Mouse (Mus musculus) lung, postnatal 10 days (tissue): ENCODE data around the gene Cby3.
"Not testable (repeated sequence)": the region's sequence is repeated elsewhere in the genome, so short reads cannot be mapped to it uniquely, and the experiment has no call there.

Source experiments
- DNase-seq: peaks from one replicate; pipeline ENCODE4 v3.0.0; 2021

The Cby3 gene

DNA sequence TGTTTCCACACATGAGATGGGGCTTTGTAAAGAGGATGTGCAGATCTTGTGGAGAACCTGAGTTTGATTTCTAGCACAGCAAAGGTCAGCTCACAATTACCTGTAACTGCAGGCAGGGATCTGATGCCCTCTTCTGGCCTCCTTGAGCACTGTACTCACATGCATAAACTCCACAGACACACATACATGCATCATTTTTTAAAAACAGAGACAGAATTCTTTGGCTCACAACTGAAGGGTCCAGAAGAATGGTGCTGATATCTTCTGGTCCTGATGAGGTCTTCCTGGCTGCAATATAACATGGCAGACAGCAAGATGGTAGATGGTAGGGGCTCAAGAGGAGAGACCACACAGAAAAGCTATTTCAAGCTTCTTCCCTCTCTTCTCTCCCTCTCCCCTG, at the start of gene Cby3:
TSS of gene Cby3 (plus strand) at position 301 of the 400 bp plus-strand sequence.
- no peak for DNase-seq

DNA sequence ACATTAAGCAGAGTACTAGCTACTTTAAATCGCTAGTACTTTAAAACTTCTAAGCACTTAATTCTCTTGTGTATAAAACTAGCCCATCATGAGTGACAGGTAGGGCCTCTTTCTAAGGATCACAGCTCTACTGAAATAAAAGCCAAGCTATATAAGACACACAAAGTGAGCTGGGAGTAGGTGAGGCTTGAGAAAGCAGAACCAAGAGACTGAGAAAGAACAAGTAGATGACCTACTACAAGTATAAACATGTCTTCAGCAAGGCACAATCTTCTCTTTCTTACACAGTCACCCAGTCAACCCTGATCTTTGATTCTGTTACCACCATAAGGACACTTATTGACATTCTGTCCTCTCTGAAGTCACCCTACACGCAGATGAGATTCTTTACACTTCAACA, 41.5 kb upstream of the Cby3 start:
- DNase-seq = no peak

DNA sequence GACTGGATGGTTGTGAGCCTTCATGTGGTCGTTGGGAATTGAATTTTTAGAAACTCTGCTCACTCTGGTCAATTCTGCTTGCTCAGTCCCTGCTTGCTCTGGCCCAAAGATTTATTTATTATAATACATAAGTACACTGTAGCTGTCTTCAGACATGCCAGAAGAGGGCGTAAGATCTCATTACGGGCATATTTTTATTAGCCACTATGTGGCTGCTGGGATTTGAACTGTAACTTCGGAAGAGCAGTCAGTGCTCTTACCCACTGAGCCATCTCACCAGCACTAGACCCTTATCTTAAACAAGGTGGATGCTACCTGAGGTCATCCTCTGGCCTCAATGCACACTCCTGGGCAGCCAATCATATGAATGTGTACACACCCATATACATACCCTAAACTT, 34.9 kb upstream of the Cby3 start:
- DNase-seq = not testable (repeated sequence)

DNA sequence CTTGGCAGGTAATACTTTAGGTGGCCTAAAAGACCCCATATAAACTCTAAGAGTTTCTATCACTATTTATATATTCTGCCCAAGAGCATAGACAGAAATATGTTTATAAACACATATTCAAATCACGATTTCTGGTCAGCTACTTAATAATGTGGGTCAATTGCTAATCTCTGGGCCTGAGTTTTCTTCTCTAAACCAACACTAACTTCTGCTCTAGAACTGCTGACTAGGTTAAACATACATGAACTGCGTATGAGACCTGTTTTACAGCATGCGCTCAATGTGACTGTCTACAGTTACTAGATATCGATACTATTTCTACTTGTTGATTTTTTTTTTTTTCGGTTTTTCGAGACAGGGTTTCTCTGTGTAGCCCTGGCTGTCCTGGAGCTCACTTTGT, 33.0 kb upstream of the Cby3 start:
- no peak for DNase-seq

DNA sequence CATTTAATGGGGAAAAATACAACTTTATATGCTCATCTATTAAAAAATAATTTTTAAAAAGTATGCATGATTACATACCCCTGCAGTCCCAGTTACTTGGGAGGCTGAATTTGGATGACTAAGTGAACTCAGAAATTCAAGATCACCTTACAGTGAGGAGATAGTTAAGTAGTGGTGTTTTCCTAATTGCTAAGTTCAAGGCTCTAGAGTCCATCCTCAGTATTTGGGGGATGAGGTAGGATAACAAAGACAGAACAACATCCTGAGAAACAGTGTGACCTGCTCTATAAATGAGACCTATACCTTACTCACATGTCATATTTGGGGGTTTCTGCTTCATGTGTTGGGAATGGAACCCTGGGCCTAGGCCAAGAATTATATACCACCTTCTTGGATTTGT, 31.9 kb upstream of the Cby3 start:
- no peak for DNase-seq

DNA sequence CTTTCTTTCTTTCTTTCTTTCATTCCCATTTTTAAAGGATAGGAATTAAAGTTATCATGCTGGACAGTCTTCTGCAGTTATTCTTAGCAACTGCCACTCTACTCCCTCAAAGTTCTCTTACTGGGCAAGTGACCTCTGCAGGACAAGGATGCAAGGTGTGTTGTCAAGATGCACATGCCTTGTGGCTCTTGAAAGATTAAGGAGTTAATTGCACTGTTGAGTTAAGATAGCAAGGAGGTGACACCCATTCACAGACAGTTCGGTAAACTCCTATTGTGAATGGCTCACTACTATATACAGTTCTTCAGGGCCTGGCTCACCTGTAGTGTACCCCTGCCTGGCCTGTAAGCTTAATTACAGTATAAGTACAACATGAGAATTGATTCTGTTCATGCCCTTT, 30.4 kb upstream of the Cby3 start:
- DNase-seq = no peak

DNA sequence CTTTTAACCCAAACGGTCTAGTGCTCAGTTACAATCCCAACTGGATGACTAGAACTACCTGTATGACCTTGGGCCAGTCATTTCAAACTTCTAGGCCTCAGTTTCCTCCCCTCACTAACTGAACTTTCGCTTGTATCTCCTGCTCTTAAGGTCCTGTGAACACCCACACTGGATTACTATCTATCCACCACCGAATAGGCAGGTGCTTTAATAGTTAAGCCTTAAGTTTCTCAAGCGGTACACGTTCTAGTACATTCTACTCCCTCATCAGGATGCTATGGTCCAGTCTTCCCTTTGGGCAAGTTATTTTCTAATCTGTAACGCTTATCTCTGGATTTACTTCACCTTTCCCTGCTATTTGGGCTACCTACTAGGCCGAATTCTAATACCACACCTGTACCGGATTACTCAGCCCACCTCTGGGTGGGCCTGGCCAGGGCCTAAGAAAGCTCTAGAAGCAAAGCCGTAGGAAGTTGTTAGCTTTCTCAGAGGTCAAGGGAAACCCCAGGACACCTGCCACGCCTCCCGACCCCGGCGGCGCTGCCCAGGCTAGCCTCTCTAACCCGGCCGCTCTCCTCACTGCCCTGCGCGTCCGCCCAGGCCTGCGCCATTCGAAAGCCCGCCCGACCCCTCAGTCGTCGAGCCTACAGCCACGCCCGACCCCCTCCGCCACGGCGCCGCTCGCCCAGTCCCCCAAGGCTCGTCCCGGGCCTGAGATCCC, 29.4 kb upstream of the Cby3 start:
- no peak for DNase-seq

DNA sequence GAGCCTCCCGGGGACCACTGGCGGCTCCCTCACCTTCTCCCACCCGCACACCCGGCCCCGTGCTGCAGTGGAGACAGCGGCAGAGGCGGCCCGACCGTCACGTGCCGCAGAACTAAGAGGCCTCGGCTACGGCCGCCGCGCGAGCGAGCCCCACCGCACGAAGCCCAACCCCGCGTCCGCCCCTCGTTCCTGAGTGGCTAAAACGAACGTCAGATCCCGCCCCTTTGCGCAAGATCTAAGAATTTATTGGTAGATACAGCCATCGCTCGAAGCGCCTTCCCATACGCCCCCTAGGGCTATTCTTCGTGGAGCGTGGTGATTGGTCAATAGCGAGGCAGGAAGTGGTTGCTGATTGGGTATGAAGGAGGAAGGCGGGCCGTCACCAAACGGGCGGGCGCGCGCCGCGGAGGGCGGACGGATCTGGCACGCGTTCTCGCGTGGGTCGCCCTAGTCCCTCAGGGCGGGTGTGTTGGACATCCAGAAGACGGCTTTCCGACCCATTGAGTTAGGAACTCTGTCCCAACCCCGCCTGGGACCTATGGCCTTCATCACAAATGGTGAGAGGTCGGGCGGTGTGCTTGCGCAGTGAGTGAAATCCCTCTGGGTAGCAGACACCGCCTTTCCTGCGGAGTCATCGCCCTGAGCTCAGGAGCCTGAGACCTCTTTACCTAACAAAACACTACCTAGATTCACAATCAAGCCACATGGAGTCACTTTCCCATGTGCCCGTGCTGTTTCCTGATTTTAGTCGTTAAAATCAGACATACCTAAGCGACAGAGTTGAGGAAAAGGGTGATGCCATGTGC, 28.6 kb upstream of the Cby3 start, which contains the start of gene Canx:
TSS of gene Canx (minus strand) at position 178 of the 806 bp plus-strand sequence.
- peak; percentile 99 for DNase-seq

DNA sequence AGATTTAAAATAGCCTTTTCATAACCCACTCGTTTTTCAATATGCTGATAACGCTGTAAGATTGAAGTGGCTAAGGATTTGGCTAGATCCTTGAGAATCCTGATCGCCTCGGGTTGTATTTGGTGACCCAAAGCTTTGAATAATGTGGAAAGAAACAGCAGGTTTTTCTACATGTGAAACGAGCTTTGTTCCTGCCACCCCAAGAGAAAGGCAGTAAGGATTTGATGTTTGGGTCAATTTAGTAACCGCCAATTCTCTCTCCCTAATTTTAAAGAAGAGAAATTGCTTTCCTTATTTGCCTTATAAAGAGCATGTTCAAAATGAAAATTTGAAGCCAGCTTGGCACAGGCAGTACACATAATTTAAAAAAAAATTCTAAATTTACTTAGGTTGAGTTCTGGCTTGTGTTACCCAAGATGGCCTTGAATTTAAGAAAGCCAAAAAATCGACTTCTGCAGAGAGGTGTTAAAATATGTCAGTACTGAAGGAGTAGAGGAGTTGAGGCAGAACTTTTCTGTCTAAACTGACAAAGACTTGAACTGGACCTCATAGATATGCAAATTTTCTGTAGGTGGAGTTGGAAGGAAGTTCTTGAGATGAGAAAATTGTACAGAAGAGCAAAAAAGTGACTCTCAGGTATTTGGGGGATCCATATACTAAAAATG, 27.8 kb upstream of the Cby3 start:
- no peak for DNase-seq

DNA sequence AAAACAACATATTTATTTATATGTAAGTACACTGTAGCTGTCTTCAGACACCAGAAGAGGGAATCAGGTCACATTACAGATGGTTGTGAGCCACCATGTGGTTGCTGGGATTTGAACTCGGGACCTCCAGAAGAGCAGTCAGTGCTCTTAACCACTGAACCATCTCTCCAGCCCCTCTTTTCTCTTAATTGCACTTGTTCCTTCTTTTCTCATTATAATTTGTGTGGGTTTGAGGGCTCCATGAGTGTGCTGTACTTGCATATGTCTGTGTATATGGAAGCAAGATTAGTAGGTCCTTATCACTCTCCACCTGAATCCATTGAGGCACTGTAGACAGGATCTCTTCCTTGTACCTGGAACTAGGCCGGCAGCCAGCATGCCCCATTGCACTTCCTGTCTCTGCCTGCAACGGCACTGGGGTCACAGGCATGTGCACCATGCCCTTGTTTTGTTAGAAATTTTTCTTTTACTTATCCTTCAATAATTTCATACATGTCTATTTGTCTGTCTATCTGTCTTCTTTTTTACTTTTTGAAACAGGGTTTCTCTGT, 26.1 kb upstream of the Cby3 start:
- DNase-seq = no peak

DNA sequence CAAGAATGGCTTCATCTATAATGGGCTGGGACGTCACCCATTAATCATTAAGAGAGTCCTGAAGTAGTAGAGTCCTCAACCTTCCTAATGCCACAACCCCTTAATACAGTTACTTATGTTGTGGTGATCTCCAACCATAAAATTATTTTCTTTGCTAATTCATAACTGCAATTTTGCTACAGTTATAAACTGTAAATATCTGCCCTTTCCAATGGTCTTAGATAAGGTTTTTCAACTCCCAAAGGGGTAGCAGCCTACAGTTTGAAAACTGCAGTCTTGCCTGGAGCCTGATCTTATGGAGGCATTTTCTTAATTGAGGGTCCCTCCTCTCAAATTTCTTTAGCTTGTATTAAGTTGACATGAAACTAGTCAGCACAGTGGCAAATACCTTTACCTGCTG, 24.9 kb upstream of the Cby3 start:
- no peak for DNase-seq

DNA sequence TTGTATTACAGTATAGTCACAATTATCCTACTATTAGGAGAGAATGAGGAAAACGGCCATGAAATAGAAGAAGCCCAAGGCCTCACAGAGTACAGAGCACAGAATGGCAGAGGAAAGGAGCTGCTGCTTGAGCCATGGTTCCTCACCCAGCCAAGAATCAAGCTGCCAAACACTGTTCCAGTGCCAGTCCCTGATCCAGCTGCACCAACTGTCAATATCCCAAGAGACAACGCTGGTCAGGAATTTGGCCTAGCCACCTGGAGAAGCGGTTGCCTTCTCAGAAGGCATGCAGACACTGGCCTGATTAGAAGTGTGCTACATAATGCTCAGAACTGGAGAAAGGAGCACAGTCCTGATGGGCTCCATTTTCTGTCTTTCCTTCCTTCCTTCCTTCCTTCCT, 21.1 kb upstream of the Cby3 start:
- no peak for DNase-seq

DNA sequence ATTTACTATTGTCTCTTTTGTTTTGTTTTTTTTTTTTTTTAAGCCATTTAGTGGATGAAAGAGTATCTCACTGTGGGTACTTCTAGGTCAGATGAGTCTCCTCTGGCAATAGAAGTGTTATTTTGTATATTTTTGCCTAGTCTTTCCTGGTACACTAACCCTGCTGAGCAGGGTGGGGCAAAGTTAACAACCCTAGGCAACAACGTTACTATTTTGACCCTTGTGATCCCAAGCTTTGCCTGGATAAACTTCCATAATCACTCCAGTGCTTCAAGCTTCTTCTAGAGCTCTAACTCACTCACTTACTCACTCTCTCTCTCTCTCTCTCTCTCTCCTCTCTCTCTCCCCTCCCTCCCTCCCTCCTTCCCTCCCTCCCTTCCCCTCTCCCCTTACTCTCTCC, 18.1 kb upstream of the Cby3 start:
- no peak for DNase-seq

DNA sequence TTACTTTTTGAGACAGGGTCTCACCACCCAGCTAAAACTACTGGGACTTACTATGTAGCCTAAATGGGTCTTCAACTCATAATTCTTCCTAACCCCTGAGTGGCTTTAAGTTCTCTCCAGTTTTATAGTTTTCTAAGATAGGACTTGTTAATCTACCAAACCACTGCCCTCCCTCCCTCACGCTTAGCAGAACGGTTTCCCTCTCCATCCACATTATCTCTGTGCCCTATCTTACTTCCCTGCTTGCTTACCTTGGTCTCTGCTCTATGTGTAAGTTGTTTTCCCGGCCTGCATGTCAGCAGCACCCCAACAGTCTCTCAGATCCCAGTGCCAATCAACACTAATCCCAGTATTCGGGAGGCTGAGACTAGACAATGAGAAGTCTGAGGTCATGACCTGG, 17.4 kb upstream of the Cby3 start:
- no peak for DNase-seq

DNA sequence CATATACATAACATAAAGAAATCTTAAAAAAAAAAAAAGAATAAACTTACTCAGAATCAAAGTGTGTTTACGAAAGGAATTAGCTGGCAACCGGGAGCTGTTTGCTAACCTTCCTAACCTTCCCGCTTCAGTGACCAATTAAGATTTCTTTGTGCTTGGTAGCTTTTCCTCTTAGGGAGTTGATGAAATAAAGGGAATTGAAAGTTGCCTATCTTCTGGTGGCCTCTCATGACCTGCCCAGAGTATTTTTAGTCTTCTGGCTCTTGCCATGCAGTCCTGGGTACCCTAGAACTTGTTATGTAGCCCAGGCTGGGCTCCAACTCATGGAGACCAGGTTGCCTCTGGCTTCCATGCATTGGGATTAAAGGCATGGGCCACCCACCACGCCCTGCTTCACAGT, 8.8 kb upstream of the Cby3 start:
- no peak for DNase-seq

DNA sequence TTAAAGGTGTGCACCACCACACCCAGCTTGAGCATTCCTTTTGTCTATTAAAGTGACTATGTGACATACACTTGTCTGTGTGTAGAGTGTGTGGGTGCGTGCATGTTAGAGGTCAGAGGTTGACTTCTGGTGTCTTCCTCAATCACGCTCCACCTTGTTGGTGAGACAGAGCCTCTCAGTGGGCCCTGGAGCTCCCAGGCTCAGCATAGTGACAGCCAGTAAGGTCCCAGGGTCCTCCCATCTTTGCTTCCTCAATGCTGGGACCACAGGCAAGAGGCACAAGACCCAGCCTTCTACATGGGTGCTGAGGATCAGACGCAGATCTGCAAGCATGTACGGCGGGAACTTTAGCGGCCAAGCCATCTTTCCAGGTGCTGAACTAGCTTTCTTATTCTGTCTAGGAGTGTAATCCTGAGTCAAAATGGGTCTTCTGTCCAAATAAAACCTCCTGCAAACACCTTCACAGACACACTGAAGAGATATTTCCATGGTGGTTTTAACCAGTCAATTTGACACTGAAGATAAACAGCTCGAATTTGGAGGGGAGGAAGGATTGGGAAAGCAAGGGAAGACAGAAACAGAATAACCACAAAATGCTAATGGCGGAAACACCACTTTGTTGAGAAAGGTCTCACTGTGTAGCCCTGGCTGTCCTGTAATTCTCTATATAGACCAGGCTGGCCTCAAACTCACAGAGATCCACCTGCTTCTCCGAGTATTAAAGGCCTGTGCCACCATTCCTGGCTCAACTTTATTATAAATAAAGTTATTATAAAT, 7.8 kb upstream of the Cby3 start:
- DNase-seq = no peak

DNA sequence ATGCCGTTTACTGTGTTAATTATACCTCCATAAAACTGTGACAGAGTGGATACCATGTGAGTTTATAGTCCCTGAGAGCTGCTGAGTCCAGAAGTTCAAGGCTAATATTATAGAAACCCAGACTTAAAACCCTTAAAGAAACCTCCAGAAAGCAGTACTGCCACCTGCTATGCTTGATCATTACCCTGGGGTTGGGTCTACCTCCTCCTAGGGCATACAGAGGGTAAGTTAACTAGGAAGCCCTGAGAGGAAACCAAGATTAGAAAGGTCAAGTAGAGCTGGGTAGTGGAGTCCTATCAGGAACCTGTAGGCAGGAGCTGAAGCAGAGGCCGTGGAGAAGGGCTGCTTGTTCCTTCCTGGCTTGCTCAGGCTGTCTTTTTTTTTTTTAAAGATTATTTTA, 2.1 kb upstream of the Cby3 start:
- no peak for DNase-seq

DNA sequence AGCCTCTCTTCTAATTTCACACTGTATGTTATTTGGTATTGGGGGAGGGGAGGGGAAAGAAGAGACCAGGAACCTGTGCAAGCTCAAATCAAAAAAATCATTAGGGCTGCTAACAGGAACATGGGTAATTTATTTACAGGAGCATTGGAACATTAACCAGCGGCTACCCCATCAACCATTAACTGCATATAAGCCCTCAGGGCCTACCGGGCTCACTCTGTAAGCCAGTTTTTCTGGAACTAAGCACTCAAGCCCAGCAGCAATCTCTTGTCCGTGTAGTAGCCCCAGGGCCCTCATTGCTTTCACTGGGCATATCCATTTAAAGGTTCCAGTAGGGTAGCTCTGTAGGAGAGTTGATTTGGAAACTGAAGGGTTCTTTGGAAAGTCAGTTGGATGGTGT, 589 bp downstream of the Cby3 start:
- no peak for DNase-seq

DNA sequence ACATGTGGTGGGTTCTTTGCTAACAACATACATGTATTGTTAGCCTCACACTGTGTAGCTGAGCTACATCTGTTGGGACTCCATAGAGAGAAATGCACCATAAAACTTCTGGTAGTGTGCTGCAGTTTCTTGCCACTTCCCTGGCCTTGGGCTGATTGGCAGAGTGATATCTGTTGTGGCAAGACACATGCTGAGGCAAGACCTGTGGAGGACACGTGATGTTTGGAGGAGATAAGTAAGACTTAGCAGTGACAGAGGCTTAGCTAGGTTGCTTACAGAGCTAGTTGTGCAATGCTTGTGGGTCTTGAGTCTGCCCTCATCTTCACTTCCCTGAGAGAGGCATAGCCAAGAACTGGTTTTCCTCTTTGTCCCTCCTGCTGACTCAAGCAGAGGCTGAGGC, 1.1 kb downstream of the Cby3 start:
- DNase-seq = no peak

DNA sequence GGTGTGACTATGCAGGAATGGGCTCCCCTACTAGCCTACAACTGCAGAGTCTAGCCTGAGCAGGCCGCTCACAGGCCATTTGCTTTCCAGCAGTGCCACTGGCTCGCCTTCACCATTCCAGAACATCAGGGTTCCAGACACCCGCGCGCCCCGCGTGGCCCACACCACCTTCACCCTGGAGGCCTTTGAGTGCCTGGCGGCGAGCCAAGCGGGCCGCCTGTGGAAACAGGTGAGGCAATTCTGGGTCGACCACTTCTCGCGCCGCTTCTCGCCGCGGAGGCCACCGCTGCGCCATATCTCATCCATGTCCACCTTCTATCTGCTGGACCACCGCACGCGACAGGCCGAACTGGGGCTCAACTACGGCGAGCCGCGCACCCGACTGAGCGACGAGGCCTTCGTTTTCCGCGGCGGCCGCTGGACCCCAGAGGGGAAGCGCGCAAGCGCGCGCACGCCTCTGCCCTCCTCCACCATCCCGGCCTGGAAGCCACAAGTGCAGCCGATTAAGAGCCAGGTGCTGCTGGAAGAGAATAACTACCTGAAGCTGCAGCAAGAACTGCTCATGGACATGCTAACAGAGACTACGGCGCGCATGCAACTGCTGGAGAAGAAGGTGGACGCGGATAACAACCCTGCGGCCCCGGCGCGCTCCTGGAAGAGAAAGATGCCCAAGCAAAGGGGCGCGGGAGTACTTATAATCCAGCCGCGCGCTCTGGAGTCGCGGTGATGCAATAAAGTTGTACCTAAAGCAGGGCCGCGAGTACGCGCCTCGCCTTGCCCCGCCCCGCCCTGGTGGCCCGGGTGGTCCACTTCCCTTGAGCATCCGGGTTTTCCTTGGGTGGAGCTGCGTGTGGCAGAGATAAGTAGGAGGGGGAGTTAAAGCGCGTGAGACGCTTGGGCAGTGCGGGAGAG, 4.9 kb downstream of the Cby3 start:
- DNase-seq = peak; percentile 70

DNA sequence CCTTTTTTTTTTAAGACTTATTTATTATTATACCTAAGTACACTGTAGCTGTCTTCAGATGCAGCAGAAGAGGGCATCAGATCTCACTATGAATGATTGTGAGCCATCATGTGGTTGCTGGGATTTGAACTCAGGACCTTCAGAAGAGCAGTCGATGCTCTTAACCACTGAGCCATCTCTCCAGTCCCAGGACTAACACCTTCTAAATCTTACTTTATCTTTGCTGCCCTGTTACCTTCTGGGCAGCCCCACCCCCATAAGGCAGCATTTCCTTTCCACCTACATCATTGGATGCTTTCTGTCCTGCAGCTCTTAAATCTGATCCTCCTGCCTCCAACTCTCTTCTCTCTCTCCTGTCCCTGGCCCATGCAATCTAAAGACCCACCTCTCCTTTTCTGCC, 7.0 kb downstream of the Cby3 start:
- not testable (repeated sequence) for DNase-seq

DNA sequence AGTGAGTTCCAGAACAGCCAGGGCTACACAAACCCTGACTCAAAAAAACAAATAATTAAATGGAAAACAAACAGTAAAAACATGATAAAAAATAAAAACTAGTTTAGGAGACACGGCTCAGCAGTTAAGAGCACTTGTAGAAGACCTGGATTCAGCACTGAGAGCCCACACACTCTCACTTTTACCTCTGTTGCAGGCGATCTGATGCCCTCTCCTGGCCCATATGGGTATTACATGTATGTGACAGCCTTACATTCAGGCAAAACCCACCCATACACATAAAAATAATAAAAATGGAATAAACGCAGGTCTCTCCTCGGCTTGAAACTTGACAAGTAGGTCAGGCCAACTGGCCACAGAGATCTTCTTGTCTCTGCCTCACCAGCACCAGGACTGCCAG, 10.3 kb downstream of the Cby3 start:
- DNase-seq = peak; percentile 86
